ENCODE assay signal across 24 mouse cellular contexts in genomic region chr4:46791268-46791951, GRCm38 (mm10).
DNase-seq lines count a peak whose midpoint lies in the region; ATAC-seq and TF ChIP-seq lines count a peak whose summit lies in the region.
"Had no signal": no experiment of that assay in that cellular context is flagged by ENCODE, and none has a peak within 500 bp of the region (broad histone marks: within the 10 kb centered on the region; RNA-seq: fewer than 3 reads in every experiment).

No protein-coding gene starts in this region.

- 0 out of 2 replicates have a peak, but pooled peaks have one; percentile 15 for TF ChIP-seq CTCF in liver, embryonic 14.5 days (IDR thresholded peaks at IDR 0.05; ENCODE audit: low read depth)

- no peak for ATAC-seq in hindbrain, embryonic 16.5 days
- ATAC-seq in liver, embryonic 14.5 days (ENCODE audit: insufficient read depth) = no peak
- ATAC-seq in liver, embryonic 12.5 days = no peak
- peak; percentile 86 for ATAC-seq in megakaryocyte, adult 5-6 weeks (ENCODE audit: poor library complexity, severe bottlenecking)
- ATAC-seq: forebrain, embryonic 13.5 days; intestine, postnatal 0 days; Patski had no signal

- no peak for DNase-seq in hindbrain, embryonic 10.5 days (ENCODE audit: low spot score)
- no peak for DNase-seq in liver, embryonic 14.5 days (ENCODE audit: low read depth in 3 of 3, low spot score in 3 of 3)
- DNase-seq in c-Kit-positive CD71-negative TER-119-negative erythroid progenitor cells, embryonic 14.5 days (ENCODE audit: low read depth) = peak; percentile 9
- no peak for DNase-seq in cerebellum, adult 8-10 months
- no peak for DNase-seq in urinary bladder, postnatal 4 days (ENCODE audit: low spot score in 2 of 2)
- DNase-seq: adrenal gland, adult 2 months; B cell, adult 2 months; cerebellum, adult 9-10 months; lung, adult 18-20 months; lung, postnatal 10 days; right cerebral cortex, adult 18-20 months; right cerebral cortex, postnatal 4 days had no signal

- peak overlapping the region; percentile 45; the same call in 1 of the 2 replicates for H3K27ac ChIP-seq in hindbrain, embryonic 10.5 days
- H3K27ac ChIP-seq in hindbrain, embryonic 16.5 days (ENCODE audit: low read depth, low read length) = no peak overlapping the region
- H3K27ac ChIP-seq in liver, embryonic 14.5 days = no peak overlapping the region
- H3K27ac ChIP-seq in liver, embryonic 12.5 days = no peak overlapping the region
- H3K27ac ChIP-seq: embryonic facial prominence, embryonic 12.5 days; forebrain, embryonic 13.5 days; heart, embryonic 10.5 days; layer of hippocampus, adult 2 months; neural tube, embryonic 13.5 days had no signal

- no peaks in the 10 kb centered on the region for H3K27me3 ChIP-seq in hindbrain, embryonic 10.5 days (ENCODE audit: insufficient read depth, poor library complexity, severe bottlenecking)
- H3K27me3 ChIP-seq in hindbrain, embryonic 16.5 days (replicated peaks; ENCODE audit: control insufficient read depth, insufficient read depth, low read length) = no peaks in the 10 kb centered on the region
- H3K27me3 ChIP-seq in liver, embryonic 14.5 days (ENCODE audit: control insufficient read depth, insufficient read depth, low read length) = no peaks in the 10 kb centered on the region
- no peaks in the 10 kb centered on the region for H3K27me3 ChIP-seq in liver, embryonic 12.5 days (replicated peaks)
- H3K27me3 ChIP-seq: CH12.LX; embryonic facial prominence, embryonic 12.5 days; forebrain, embryonic 13.5 days; neural tube, embryonic 13.5 days; Patski had no signal

- H3K4me2 ChIP-seq in hindbrain, embryonic 16.5 days (ENCODE audit: low read length) = no peak overlapping the region
- H3K4me2 ChIP-seq in liver, embryonic 14.5 days (ENCODE audit: low read depth) = no peak overlapping the region
- H3K4me2 ChIP-seq in liver, embryonic 12.5 days = no peak overlapping the region
- H3K4me2 ChIP-seq: embryonic facial prominence, embryonic 12.5 days; forebrain, embryonic 13.5 days; neural tube, embryonic 13.5 days had no signal

- H3K4me3 ChIP-seq in hindbrain, embryonic 10.5 days = no peak overlapping the region
- H3K4me3 ChIP-seq in hindbrain, embryonic 16.5 days (ENCODE audit: low read length) = no peak overlapping the region
- no peak overlapping the region for H3K4me3 ChIP-seq in liver, embryonic 14.5 days (ENCODE audit: insufficient read depth in 1 of 2, low read depth in 2 of 2, low read length in 2 of 2)
- H3K4me3 ChIP-seq in liver, embryonic 12.5 days = no peak overlapping the region
- H3K4me3 ChIP-seq: embryonic facial prominence, embryonic 12.5 days; forebrain, embryonic 13.5 days; heart, embryonic 10.5 days; layer of hippocampus, adult 2 months; neural tube, embryonic 13.5 days had no signal

- H3K4me1 ChIP-seq in hindbrain, embryonic 10.5 days (replicated peaks) = peaks cover 15% of the 10 kb centered on the region
- no peaks in the 10 kb centered on the region for H3K4me1 ChIP-seq in hindbrain, embryonic 16.5 days (ENCODE audit: control insufficient read depth, insufficient read depth, low read depth, low read length)
- H3K4me1 ChIP-seq in liver, embryonic 14.5 days (replicated peaks; ENCODE audit: control insufficient read depth in 2 of 2, insufficient read depth in 2 of 2, low read length in 1 of 2) = no peaks in the 10 kb centered on the region
- peaks cover 9% of the 10 kb centered on the region for H3K4me1 ChIP-seq in liver, embryonic 12.5 days
- H3K4me1 ChIP-seq: forebrain, embryonic 13.5 days; neural tube, embryonic 13.5 days had no signal

- H3K9me3 ChIP-seq in hindbrain, embryonic 10.5 days = no peaks in the 10 kb centered on the region
- no peaks in the 10 kb centered on the region for H3K9me3 ChIP-seq in hindbrain, embryonic 16.5 days (ENCODE audit: control insufficient read depth, low read length)
- H3K9me3 ChIP-seq in liver, embryonic 14.5 days (ENCODE audit: control insufficient read depth, low read length) = no peaks in the 10 kb centered on the region
- H3K9me3 ChIP-seq in liver, embryonic 12.5 days (replicated peaks) = no peaks in the 10 kb centered on the region
- H3K9me3 ChIP-seq: embryonic facial prominence, embryonic 12.5 days; forebrain, embryonic 13.5 days; heart, embryonic 10.5 days; neural tube, embryonic 13.5 days had no signal

- no peaks in the 10 kb centered on the region for H3K36me3 ChIP-seq in hindbrain, embryonic 10.5 days
- no peaks in the 10 kb centered on the region for H3K36me3 ChIP-seq in hindbrain, embryonic 16.5 days (ENCODE audit: control insufficient read depth, insufficient read depth, low read length)
- no peaks in the 10 kb centered on the region for H3K36me3 ChIP-seq in liver, embryonic 14.5 days (replicated peaks; ENCODE audit: control insufficient read depth, insufficient read depth, low read depth)
- H3K36me3 ChIP-seq in liver, embryonic 12.5 days = no peaks in the 10 kb centered on the region
- H3K36me3 ChIP-seq: embryonic facial prominence, embryonic 12.5 days; G1E; heart, embryonic 10.5 days; neural tube, embryonic 13.5 days had no signal

- no peak overlapping the region for H3K9ac ChIP-seq in hindbrain, embryonic 16.5 days (ENCODE audit: low read depth, low read length)
- no peak overlapping the region for H3K9ac ChIP-seq in liver, embryonic 14.5 days (replicated peaks)
- H3K9ac ChIP-seq in liver, embryonic 12.5 days = no peak overlapping the region
- H3K9ac ChIP-seq: embryonic facial prominence, embryonic 12.5 days; forebrain, embryonic 13.5 days; neural tube, embryonic 13.5 days had no signal

- TF ChIP-seq EP300 in liver, embryonic 14.5 days (IDR thresholded peaks at IDR 0.05; ENCODE audit: low read depth) = no peak

- WGBS in hindbrain, embryonic 10.5 days = 78% methylated on average over 14 of the region's 14 CpGs
- WGBS in hindbrain, embryonic 16.5 days = 83% methylated on average over 14 of the region's 14 CpGs
- WGBS in liver, embryonic 14.5 days (ENCODE audit: insufficient replicate concordance) = 33% methylated on average over 14 of the region's 14 CpGs
- 38% methylated on average over 14 of the region's 14 CpGs for WGBS in liver, embryonic 12.5 days (ENCODE audit: insufficient replicate concordance)
